Mouse (Mus musculus) midbrain, embryonic 14.5 days (tissue): Measurements from ENCODE around the gene Zfp978. TPM values are rescaled to one million over a fixed set of nuclear protein-coding genes. Genes with fewer than 3 reads are reported as not detected.
"Not testable (repeated sequence)": the region's sequence is repeated elsewhere in the genome, so short reads cannot be mapped to it uniquely, and the experiment has no call there.

Experiments
- ATAC-seq: fragments of 200-750 bp; cut with Nextera tagmentation; 2 replicates; pipeline ENCODE4 v1.8.0; 2017; ENCODE audit warnings: moderate number of reproducible peaks, moderate library complexity; ENCODE audit not compliant: low FRiP score, low TSS enrichment
- DNase-seq: peaks from one replicate; pipeline ENCODE4 v3.0.0-alpha.2; 2015
- H3K27ac ChIP-seq: fragments of 300-500 bp; sonication (generic); replicated peaks from 2 replicates; pipeline ENCODE4 v1.5.1; 2014; ENCODE audit warnings: mild to moderate bottlenecking, low read depth, low read length, moderate library complexity
- H3K27me3 ChIP-seq: fragments of 300-500 bp; sonication (generic); 2 replicates; pipeline ENCODE4 v1.6.1; 2014; ENCODE audit warnings: low read length, control low read depth, mixed read lengths; ENCODE audit not compliant: control insufficient read depth, insufficient read depth
- H3K36me3 ChIP-seq: fragments of 300-500 bp; sonication (generic); 2 replicates; pipeline ENCODE4 v1.6.1; 2014; ENCODE audit warnings: low read length, control low read depth; ENCODE audit not compliant: control insufficient read depth, insufficient read depth
- H3K4me1 ChIP-seq: fragments of 300-500 bp; sonication (generic); 2 replicates; pipeline ENCODE4 v1.6.1; 2014; ENCODE audit warnings: mild to moderate bottlenecking, antibody characterized with exemption, low read length, control low read depth; ENCODE audit not compliant: control insufficient read depth, insufficient read depth
- H3K4me2 ChIP-seq: fragments of 300-500 bp; sonication (generic); 2 replicates; pipeline ENCODE4 v1.6.1; 2014; ENCODE audit warnings: mild to moderate bottlenecking, low read length, moderate library complexity
- H3K4me3 ChIP-seq: fragments of 300-500 bp; sonication (generic); replicated peaks from 2 replicates; pipeline ENCODE4 v1.5.1; 2014; ENCODE audit warnings: low read depth, low read length
- H3K9ac ChIP-seq: fragments of 300-500 bp; sonication (generic); replicated peaks from 2 replicates; pipeline ENCODE4 v1.6.1; 2014; ENCODE audit warnings: mild to moderate bottlenecking, low read length, moderate library complexity
- H3K9me3 ChIP-seq: fragments of 300-500 bp; sonication (generic); 2 replicates; pipeline ENCODE4 v1.6.1; 2016; ENCODE audit warnings: low read length, control low read depth, mixed read lengths; ENCODE audit not compliant: control insufficient read depth
- WGBS: fragments of 180-500 bp; shearing (Covaris S2); extraction: QIAGEN DNeasy Blood & Tissue Kit; methylation state at CpG from one replicate; pipeline ENCODE4 v1.1.7; 2014; 5-methylcytosine and 5-hydroxymethylcytosine counted together
- polyA plus RNA-seq: library from polyadenylated mRNA; unstranded; fragments of >200 nt; fragmentation: Nextera tagmentation; extraction: Ambion mirVana; gene quantifications from 2 replicates; pipeline ENCODE4 v1.2.1, GENCODE M21; 2014

Zfp978 gene
- polyA plus RNA-seq, 1 experiment from 2014 or later = 0.22 TPM

DNA sequence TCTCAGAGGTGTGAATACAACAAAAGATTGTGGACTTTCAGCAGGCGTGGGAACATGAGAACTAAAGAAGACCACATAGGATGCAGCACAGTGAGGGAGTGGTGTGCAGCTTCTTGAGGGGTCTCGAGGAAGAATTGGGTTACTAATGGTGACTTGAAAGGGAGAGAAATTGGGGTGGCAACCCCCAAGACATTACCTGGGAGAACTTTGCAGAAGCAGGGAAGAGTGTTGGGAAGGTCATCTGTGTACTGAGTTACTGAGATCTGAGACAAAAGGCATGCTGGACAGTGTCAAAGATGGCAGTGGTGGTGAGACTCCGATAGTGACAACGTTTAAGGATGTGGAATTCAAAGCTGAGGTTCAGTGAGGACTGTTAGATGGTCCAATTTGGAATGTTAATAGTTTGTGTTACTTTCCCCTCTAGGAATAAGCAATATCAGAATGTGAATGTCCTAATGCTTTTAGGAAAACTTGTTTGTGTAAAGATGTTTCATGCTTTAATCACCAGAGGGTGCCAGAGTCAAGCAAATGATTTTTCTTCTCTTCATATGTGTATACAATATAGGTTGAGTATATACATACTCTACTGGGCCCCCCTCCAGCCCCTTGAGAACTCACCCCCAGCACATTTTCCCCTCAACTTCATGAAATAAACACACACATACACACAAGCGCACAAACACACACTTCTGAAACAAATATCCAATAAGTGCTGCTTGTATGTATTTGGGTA, 64.7 kb downstream of the Zfp978 start:
- not testable (repeated sequence) for H3K9ac ChIP-seq, H3K4me3 ChIP-seq, H3K4me2 ChIP-seq, H3K36me3 ChIP-seq, H3K27me3 ChIP-seq, H3K27ac ChIP-seq, DNase-seq, H3K4me1 ChIP-seq, ATAC-seq
- peaks cover 68% of the 10 kb centered on the region for H3K9me3 ChIP-seq
- 56% methylated on average over 5 of the region's 5 CpGs for WGBS

DNA sequence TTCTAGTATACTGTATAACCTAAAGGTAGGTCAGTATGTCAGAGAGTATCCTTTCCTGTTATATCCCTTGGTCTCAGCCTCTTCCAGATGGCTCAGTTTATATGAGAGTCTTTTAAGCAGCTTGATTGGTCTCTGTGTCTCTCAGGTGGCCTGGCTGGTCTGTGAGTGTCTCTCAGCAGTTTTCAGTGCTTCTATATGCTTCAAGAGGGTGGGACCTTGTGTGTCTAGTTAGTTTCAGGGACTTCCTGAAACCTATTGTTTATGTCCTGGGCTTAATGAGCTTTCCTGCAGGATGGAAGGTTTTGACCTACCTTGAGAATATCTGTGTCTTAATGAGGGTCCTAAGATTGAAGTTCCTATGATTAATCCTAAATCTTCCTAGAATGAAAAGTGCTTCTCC, 69.5 kb downstream of the Zfp978 start:
- Histone ChIP-seq H3K27me3 (no peaks in the 10 kb centered on the region), H3K36me3 (no peaks in the 10 kb centered on the region), H3K9ac (no peak overlapping the region), H3K9me3 (peaks cover 50% of the 10 kb centered on the region), H3K4me3 (no peak overlapping the region), H3K4me2 (no peak overlapping the region), H3K27ac (no peak overlapping the region), H3K4me1 (no peaks in the 10 kb centered on the region)
- DNase-seq (no peak), ATAC-seq (no peak)

DNA sequence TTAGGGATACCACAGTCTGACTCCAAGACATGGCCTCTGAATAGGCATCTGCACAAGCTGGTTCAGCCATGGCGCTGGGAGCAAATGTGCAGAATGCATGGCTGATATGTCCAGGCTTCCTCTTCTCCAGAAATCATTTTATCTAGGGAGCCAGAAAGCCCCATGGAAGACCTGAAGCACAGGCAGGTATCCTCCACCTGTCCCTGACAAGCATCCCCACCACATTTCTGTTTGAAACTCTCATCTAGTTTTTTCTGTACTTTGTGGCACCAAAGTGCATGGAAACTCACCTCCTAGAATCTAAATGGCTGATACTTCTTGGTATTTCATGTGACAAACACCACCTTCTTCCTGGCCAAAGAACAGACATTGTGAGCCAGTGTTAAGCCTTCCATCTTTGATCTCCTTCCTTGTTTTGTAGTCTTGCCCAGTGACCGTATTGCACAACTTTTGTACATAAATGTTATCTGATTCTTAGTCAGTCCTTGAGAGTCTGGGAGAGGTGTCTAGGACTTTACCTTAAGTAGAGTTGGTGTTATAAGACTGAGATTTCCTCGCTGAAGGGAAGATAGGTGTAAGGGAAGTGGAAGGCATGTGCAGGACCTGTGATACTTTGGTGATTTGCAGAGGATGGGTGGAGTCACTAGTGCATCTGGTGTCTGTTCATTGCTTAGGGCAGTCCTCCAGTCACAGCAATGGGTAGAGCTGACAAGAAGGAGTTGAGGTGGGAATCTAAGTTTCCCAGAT, 70.8 kb downstream of the Zfp978 start:
- H3K4me2 ChIP-seq, H3K36me3 ChIP-seq, H3K9ac ChIP-seq, DNase-seq, H3K27ac ChIP-seq, H3K27me3 ChIP-seq, H3K4me1 ChIP-seq, H3K4me3 ChIP-seq: not testable (repeated sequence)
- H3K9me3 ChIP-seq = peaks cover 52% of the 10 kb centered on the region
- ATAC-seq = peak; percentile 48
- 67% methylated on average over 3 of the region's 3 CpGs for WGBS

DNA sequence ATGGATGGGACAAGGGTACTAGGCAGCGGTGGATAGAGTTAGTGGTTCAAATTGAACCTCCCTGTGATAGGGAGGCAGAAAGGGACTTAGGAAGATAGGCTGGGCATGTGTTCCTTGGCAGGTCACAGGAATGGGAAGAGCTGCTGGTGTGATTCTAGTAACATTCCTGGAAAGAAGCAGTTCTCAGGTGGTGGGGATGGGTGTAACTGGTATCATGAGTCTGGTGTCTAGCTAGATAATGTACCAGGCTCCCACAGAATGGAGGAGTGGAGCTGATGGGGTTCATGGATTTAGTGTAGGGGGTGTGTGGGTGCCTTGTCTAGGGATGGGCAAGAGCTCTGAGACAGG, 71.3 kb downstream of the Zfp978 start:
- Histone ChIP-seq H3K9me3 (peaks cover 54% of the 10 kb centered on the region), H3K4me2 (no peak overlapping the region), H3K27ac (no peak overlapping the region), H3K4me3 (no peak overlapping the region), H3K4me1 (no peaks in the 10 kb centered on the region), H3K36me3 (no peaks in the 10 kb centered on the region), H3K9ac (no peak overlapping the region), H3K27me3 (no peaks in the 10 kb centered on the region)
- peak; percentile 7; the same call in 1 of the 2 replicates for ATAC-seq
- 89% methylated on average over 1 of the region's 1 CpGs for WGBS
- no peak for DNase-seq

DNA sequence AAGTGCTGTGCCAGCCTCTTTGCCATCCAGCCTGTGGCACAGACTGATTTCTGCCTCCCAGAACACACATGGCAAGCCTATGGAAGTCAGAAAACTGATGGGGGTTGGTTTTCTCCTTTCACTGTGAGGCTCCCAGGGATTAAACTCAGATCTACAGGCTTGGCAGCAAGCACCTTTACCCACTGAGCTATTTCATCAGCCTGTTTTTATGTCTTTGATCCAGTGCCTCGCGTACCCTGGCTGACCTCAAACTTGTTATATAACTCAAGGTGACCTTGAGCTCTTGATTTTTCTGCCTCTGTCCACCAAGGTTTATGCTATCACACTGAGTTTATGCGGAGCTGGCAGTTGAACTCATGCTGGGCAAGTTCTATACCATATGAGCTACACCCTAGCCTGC, 71.9 kb downstream of the Zfp978 start:
- WGBS = 45% methylated on average over 3 of the region's 3 CpGs
- no peak overlapping the region for H3K4me3 ChIP-seq
- H3K9me3 ChIP-seq = peaks cover 55% of the 10 kb centered on the region
- DNase-seq (no peak), ATAC-seq (peak; percentile 25; the same call in 1 of the 2 replicates)
- no peaks in the 10 kb centered on the region for H3K36me3 ChIP-seq
- H3K27ac ChIP-seq = no peak overlapping the region
- H3K4me1 ChIP-seq = no peaks in the 10 kb centered on the region
- no peak overlapping the region for H3K4me2 ChIP-seq
- no peak overlapping the region for H3K9ac ChIP-seq
- no peaks in the 10 kb centered on the region for H3K27me3 ChIP-seq

DNA sequence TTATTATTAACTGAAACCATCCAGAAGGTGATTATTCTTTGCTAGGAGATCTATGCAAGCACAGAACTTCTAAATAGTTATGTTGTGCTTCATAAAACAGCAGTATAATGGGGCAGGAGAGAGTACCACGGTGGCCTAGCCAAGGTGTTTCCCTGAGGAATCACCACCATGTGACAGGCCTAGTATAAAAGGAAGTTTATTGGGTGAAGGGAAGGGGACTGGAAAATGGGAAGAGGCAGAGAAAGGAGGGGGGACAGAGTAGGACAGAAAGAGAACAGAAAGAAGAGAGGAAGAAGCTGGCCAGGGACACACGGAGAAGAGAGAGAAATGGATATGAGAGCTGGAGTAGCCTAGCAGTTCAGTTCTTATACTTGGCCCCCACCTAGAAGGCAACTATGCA, 72.8 kb downstream of the Zfp978 start:
- DNase-seq = no peak
- Histone ChIP-seq H3K9me3 (peaks cover 53% of the 10 kb centered on the region), H3K27ac (no peak overlapping the region), H3K27me3 (no peaks in the 10 kb centered on the region), H3K9ac (no peak overlapping the region), H3K4me2 (no peak overlapping the region), H3K4me1 (no peaks in the 10 kb centered on the region), H3K36me3 (no peaks in the 10 kb centered on the region), H3K4me3 (no peak overlapping the region)
- WGBS = 44% methylated on average over 2 of the region's 2 CpGs
- peak; percentile 28 for ATAC-seq

Other genes starting within 250 kb of the Zfp978 start
- gene Zfp991, start 229.3 kb upstream of the Zfp978 start, polyA plus RNA-seq = 6.3 TPM in 2 replicates
- gene Zfp988, start 55.6 kb upstream of the Zfp978 start, polyA plus RNA-seq = 0.15 TPM in 1 of 2 replicates, not detected in the other
- 5.3 and 6.5 TPM in 2 replicates for gene Zfp982, start 131.1 kb downstream of the Zfp978 start, polyA plus RNA-seq
- gene Gm16503, start 178.9 kb downstream of the Zfp978 start, polyA plus RNA-seq = 0.72 and 0.79 TPM in 2 replicates
- 0.30 TPM in 1 of 2 replicates, not detected in the other for gene Zfp985, start 192.0 kb downstream of the Zfp978 start, polyA plus RNA-seq